Mouse (Mus musculus) cerebellum, adult (tissue): Measurements from ENCODE around the gene Xpo4.
"Not testable (repeated sequence)": the region's sequence is repeated elsewhere in the genome, so short reads cannot be mapped to it uniquely, and the experiment has no call there.

ENCODE experiments used
- ATAC-seq: cut with Nextera tagmentation; 2 replicates; pipeline ENCODE4 v1.9.2; 2017; ENCODE audit warnings: mild to moderate bottlenecking, moderate library complexity, mixed read lengths; ENCODE audit not compliant: insufficient number of reproducible peaks, low FRiP score, low TSS enrichment

Gene Xpo4

DNA sequence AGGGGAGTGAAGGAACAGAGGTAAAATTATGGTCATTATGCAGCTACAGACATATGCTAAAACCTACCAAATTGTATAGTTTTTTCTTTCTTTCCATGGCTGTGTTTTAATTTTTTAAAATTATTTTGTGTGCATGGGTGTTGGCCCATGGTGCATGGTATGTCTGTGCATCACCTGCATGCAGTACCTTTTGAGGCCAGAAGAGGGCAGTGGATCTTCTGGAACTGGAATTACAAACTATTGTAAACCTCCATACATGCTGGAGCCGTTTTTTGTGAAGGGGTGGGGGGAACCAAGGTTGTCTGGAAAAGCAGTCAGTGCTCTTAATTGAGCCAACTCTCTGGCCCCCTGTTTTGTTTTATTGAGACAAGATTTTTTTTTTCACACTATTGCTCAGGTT, 19.3 kb upstream of the Xpo4 start:
- no peak for ATAC-seq

DNA sequence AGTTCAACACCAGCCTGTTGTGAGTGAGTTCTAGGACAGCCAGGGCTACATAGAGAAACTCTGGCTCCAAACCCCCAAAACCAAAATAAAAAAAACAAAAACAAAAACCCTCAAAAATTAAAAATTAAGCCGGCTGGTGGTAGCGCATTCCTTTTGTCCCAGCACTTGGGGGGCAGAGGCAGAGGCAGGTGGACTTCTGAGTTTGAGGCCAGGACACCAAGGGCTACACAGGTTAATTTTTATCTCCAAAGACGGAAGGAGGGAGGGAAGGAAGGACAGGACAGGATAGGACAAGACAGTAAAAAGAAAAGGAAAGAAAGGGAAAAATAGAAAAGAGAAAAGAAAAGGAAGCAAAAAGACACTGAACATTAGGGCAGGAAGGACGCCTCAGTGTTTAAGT, 17.5 kb upstream of the Xpo4 start:
- no peak for ATAC-seq

DNA sequence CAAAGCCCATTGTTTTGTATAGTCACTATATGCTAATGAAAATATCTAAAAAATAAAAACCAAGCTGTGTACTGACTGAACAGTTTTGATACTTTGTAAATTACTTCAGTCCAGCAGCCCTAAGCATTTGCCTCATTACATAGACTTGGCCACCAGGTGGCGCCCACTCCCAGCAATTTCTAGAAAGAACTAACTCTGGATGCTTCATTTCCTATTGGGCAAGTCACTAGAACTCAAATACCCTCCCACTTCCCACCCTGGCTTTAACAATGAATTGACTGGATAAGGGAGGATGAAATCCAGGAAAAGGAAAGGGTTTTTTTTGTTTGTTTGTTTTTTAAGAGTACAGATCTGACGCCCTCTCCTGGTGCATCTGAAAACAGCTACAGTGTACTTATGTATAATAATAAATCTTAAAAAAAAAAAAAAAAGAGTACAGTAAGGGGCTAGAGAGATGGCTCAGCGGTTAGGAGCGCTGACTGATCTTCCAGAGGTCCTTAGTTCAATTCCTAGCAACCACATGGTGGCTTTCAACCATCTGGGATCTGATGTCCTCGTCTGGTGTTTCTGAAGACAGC, 14.8 kb upstream of the Xpo4 start:
- peak; percentile 64 for ATAC-seq

DNA sequence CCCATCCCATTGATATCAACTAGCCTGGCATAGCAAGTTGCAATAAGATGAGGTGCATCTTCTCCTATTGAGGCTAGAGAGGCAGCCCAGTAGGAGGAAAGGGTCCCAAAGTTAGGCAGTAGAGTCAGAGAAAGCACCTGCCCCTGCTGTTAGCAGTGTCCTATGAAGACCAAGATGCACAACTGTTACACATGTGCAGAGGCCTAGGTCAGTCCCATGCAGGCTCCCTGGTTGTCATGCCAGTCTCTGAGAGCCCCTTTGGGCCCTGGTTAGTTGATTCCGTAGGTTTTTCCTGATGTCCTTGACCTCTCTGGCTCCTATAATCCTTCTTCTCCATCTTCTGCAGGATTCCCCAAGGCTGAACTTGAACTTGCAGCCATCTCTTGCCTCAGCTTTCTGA, 14.3 kb upstream of the Xpo4 start:
- ATAC-seq, result no peak

DNA sequence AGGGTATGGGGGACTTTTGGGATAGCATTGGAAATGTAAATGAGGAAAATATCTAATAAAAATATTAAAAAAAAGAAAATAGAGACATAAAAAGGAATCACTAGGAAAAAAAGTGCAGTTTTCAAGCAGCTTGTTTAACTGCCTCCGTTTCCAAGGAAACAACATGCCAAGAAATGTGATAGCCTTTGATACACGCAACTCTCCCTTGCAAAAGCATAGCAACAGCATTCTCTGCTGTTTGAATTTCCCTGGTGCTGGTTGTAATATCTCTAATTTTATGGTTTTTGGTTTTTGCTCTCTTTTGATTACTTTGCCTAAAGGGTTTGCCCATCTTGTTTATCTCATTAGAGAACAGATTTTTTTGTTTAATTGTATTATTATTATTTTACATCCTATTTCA, 10.3 kb upstream of the Xpo4 start:
- no peak for ATAC-seq

DNA sequence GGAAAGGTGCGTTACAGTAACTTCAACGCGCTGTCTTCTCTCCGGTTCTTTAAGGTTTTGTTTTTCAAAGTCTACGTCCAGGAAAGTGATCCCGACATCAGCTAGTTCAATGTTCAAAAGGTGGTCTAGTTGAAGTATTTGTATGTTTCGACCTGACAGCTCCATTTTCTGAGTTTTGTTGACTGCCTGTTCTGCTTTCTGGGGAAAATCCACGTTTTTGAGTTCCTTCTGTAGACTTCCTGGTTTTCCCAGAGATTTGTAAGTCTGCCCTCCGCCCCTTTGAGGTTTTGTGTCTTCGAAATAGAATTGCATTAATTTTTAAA, 359 bp upstream of the Xpo4 start:
- no peak for ATAC-seq

DNA sequence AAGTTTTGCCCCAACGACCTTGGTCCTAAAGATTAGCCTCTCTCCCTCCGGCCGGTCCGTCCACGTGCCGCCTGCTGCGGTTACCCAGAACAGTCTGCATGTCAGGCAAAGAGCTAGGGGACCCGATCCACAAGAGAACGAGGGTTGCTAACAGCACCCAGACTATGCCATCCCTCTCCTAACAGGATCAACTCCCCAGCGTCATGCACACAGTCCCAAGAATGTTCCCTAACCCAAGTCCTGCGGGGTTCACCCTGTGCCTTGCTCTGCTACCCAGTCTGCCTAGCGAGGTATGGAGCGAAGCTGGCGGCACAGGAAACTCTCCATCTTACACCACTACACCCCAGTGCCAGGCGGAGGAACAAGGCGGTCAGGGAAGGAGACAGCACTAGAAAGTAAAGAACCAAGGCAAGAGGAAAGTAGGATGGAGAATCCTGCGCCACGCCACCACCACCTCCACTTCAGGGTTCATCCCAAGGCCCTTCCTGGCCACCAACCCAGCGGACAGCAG, 864 bp downstream of the Xpo4 start:
- ATAC-seq, result peak; percentile 67

DNA sequence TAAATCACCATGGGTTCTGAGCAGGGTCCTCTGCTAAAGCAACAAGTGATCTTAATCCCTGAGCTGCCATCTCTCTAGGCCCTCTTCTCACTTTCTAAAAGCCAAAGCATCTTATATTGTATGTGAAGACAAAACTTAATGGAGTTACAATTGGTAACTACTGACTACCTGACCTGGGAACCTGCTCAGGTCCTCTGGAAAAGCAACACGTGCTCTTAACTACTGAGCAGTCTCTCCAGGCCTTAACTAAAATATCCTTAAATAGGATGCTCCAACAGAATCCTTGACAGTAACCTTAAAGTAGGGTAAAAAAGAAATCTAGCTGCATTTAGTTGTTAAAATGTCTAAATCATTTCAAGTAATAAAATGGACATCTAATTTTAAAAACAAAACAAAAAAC, 1.6 kb downstream of the Xpo4 start:
- ATAC-seq, result no peak

DNA sequence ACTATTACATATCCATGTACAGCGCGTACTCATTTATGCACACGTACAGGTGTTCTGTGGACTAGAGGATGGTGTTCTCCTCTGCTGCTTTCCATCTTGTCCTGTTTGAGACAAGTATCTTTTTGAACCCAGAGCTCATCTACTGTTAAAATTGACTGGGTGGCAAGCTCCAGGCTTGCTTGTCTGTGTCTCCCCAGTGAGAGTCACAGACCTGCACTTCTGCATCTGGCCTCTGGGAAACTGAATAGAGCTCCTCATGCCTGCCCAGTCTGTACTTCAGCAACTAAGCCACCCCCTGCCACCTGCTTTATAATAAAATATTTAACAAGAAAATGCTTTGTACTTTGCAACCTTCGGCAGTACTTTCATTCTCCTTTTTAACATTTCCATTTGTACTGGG, 6.9 kb downstream of the Xpo4 start:
- ATAC-seq, result no peak

DNA sequence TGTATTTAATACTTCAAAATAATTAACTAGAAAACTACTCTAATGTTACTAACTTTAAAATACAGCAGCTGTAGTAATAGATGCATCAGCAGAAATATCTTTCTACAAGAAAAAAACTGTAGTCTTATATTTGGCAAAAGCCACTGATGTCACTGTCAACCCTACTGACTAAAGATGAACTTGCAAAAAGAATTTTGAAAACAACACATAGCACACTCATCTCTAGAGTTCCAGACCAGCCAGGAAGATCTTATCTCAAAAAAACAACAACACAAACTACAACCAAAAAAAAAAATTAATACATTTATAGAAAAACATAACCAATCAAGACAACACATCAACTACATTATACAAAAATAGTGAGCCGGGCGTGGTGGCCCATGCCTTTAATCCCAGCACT, 7.7 kb downstream of the Xpo4 start:
- ATAC-seq, result no peak

DNA sequence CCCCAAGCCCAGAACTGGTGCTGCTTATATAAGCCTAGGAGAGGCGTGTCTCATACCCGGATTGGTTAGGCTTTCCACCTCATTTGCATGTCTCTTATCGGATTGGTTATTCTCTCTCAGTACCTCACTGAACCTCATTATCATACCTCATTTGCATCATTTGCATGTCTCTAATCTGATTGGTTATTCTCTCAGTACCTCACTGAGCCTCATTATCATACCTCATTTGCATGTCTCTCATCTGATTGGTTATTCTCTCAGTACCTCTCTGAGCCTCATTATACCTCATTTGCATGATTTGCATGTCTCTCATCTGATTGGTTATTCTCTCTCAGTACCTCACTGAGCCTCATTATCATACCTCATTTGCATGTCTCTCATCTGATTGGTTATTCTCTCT, 8.7 kb downstream of the Xpo4 start:
- not testable (repeated sequence) for ATAC-seq

DNA sequence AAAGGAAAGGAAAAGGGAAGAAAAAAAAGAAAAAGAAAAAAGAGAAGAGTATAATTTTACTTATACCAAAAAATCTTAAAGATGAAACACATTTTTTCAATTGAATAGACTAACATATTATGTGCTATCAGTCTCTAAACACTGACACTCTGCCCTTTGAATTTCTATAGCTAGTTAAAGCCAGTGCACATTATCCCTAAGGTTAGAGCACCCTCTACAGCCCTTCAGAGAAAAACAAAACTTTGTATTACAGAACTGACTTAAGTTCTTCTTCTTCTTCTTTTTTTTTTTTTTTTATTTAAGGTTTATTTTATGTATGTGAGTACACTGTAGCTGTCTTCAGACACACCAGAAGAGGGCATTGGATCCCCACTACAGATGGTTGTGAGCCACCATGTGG, 15.7 kb downstream of the Xpo4 start:
- no peak for ATAC-seq

DNA sequence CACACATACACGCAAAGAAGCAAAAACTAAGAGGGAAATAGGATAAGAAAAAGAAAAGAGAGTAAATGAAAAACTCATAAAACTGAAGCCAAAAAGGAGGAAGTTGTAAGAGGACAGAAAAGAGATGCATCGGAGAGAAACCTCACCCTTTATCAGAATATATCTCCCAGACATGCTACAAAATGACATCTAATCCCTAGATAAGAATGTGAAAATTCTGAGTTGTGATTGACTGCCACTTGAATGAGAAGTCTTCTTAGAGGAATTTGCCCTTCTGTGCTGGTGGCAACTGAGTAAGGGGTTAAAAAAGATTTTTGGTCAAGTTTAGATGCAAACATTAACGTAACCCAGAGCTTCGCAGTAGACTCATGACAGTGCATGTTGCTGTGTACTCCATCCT, 19.1 kb downstream of the Xpo4 start:
- ATAC-seq, result no peak

DNA sequence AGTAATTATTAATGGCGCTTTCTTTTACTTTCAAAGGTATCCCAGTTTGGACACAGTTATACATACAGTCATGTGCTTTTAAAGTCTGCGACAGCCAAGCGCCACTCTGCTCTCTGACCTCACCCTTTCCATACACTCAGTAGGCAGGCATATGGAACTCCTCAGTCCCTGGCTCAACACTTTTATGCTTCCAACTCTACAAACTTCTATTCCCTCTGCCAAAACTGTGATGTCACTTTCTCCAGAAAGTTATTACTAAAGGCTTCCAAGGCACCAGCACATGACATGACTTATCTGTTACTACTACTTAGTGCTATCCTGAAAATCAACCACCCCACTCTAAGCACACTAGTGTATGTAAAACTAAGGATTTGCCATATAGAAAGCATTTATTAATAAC, 26.1 kb downstream of the Xpo4 start:
- no peak for ATAC-seq

DNA sequence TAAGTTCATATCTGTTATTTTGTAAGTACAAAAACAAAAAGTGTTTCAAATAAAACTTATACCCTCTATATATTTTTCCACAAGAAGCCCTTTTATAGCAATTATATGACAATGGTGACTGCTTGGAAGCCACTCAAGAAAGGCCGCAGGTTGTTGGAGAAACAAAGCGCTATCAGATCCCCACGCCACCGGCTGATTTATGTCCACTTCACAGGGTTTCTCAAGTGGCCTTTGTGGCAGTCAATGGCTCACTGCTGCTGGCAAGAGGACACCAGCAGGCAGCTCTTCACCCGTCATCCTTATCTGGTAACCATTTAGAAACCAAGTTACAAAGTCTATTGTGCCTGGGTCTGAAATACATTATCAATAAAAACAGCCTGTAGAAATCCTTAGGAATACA, 31.1 kb downstream of the Xpo4 start:
- no peak for ATAC-seq

DNA sequence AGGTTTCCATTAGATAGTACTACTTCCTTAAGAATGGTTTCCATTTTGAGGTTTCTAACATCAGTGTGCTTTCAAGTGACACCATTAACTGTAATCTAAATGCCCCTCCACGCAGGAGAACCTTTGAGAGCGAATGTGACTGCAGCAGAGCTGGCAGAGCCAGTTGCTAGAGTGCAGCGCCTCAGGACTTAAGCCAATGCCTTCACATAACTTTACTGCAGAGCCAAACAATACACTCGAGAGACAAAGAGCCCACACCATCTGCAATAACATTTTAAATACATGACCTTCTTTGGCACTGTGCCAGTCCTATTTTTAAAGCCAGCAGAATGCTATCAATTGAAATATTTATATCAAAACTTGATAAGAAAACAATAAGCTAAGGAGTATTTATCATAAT, 35.6 kb downstream of the Xpo4 start:
- ATAC-seq, result no peak

DNA sequence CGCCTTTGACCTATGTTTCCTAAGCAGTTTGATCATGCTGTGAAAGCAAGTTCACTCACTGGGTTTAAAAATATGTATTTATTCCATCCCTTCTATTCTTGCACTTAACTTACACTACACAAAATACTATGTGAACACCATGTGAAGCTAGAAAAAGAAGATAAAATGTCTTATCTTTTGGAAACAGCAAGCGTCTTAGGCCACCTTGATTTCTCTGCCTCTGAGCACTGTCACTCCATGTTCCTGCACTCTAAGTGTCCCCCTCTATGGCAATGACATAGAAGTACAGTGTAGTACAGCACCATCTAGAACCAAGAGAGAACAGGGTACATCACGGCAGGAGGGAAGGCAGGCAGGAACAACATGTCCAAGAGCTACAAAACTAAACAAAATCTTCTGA, 42.3 kb downstream of the Xpo4 start:
- ATAC-seq, result no peak

DNA sequence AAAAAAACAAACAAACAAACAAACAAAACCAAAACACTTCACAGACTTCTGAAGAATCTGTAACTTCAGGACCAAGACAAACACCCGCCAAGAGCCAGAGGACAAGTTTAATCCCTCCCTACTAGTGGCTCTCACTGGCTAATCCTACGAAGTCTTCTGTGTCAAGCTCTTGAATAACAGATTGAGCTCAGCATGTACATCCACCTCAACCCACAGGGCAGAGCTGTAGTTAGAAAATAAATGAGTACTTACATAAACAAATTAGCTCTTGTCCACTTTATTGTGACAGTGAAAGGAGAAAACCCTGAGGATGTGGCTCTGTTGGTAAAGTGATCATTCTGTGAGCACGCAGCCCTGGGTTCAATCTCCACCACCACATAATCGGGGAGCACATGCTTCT, 43.5 kb downstream of the Xpo4 start:
- ATAC-seq, result peak; percentile 91

DNA sequence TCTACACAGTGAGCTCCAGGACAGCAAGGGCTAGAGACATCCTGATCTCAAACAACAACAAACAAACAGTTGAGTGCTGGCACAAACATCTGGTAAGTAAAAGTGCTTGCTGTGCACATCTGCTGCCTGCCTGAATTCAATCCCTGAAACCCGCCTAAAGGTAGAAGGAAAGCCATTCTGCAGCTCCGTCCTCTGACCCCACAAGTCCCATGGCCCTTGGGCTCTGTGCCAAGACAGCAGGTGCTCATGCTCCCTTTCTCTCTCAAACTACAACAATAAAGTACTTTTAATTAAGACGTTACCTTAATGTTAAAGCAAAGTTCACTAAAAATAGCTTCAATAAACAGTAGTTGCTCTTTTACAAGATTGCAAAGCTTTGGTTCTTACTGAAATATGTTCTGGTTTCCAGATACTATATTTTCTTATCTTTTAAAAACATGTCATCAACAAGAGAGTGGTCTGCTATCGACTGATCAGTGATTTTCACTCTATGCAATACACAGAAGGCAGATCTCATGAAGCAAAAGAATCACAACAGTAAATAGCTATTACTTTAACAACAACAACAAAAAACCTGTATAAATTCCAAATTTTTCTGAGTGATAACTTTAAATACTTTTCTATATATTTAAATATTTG, 44.5 kb downstream of the Xpo4 start:
- no peak for ATAC-seq

DNA sequence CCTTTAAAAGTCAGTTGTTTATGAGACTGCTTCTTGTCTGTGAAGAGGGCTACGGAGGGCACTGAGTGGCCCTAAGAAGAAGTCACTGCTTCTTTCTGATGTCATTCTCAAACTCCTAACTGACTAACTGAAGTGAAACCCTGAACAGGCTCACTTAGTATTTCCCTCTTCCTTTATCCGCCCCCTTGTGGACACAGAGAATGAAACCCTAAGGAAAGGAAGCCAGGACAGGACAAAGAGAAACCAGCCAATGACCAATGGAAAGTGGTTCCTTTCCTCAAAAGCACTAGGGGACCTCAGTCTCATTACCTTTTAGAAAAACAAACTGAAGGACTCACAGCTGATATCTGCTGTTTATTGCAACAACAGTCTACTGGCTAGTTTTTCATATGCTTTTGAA, 45.7 kb downstream of the Xpo4 start:
- no peak for ATAC-seq

DNA sequence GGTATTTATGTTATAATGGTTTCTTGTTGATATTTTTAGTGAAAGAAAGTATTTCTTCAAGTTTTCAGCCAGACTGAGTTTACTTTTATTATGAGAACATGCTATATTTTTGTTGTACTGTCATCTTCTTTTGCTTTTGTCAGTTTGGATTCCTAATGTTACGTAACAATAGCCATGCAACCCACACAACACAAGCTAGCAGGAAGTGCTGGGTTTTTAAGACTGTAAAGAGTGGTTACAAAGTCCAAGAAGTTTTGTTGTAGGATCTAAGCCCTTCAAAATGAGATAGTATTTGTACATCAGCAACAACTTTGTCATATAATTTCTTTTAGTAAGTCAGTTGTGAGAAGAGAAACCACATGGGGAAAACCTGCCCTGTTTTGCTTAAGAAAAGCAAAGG, 47.6 kb downstream of the Xpo4 start:
- ATAC-seq, result no peak

DNA sequence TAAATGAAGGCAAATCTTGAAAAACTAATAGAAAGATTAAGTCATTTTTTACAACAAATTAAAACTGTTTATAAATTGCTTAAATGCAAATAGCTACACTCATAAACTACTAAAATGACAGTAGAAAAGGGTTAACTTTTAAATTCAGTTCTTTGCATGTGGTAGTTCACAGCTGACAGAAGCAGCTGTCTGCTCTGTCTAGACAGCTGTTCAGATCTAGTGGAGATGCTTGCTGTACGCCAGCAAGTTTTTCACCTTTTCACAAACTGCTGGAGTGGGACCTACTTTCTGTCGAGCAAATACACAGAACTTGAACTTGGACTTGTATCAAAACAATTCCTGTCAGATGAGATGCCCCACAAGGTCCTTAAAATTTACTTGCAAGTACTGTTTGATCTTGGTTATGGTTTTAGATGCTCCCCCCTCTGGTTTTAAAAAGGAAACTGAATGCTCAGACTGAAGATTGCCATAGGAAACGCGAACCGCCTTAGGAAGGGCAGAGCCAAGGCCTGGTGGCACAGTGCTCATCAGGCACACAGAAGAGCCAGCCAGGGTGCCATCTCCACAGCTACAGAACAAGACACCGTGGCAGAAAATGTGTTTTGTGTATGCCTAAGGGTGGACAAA, 48.8 kb downstream of the Xpo4 start:
- no peak for ATAC-seq
